Mouse (Mus musculus): ENCODE results near the gene Cyp26c1.
A peak's percentile ranks its signal among the peaks of the same experiment; 100 is the strongest.

Cyp26c1 gene

DNA sequence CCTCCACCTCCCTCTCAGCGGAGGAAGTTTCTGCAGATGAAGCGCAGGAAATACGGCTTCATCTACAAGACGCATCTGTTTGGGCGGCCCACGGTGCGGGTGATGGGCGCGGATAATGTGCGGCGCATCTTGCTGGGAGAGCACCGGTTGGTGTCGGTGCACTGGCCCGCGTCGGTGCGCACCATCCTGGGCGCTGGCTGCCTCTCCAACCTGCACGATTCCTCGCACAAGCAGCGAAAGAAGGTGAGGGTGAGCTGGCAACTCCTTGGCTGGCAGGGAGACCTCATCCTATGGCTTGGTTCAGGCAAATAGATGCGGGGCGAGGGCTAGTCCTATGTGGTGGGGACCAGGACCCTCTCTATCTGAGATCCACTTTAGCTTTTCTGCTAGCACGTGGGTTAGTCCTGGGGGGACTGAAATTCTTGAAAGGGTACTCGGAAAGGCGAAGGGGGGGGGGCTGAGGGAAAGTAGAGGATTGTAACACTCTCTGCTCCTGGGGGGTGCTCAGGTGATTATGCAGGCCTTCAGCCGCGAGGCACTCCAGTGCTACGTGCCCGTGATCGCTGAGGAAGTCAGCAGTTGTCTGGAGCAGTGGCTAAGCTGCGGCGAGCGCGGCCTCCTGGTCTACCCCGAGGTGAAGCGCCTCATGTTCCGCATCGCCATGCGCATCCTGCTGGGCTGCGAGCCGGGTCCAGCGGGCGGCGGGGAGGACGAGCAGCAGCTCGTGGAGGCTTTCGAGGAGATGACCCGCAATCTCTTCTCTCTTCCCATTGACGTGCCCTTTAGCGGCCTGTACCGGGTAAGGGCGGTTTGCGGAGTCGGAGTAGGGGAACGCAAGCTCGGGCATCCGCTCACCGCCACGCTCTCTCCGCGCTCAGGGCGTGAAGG is 13.1 kb downstream of the Cyp26c1 start:
- DNase-seq (ENCODE audit: low read depth), result no peak

DNA sequence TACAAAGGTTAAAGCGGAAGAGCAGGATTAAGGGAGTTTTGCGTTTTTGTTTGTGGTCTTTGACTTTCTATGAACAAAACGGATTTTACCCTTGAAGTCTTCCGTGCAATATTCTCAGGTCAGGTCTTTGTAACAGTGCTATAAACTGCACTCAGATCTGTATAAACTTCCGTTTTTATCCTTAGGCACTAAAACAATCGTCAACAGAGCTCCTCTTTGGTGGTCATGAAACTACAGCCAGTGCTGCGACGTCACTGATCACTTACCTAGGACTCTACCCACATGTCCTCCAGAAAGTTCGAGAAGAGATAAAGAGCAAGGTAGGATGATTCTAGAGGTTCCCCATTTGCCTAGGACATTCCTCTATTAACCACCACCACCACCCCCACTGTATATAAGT is 14.3 kb downstream of the Cyp26c1 start:
- no peak for DNase-seq (ENCODE audit: low read depth)

DNA sequence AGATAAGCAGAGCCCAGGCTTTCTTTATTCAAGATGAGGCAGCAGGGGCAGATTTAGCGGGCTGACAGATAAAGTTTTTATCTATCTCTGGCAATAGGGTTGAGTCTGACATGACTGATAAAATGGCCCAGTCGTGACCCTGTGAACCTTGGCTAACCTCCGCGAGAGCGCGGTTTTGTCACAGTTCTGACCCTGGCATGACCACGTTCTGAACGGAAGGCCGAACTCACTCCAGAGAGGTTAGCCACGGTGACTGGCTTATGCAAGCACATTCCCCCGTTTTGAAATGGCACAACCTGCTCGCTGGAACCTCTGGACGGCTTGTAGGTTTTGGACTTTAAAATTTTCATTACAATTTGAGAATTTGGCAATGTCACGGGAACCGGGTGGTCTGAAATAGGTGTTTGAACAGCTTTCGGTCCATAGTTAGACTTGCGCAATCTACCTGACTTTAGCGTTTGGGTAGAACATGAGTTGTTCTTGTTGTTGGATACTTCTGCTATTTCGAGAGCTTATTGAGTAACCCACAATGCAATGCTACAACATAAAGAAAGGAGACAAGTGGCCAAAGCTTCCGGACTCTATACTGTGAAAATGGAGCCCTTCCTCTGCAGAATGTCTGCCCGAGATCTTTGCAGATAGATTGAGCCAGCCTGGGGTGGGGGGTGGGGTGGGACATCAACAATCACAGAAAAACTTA is 17.1 kb downstream of the Cyp26c1 start:
- no peak for DNase-seq (ENCODE audit: low read depth)

DNA sequence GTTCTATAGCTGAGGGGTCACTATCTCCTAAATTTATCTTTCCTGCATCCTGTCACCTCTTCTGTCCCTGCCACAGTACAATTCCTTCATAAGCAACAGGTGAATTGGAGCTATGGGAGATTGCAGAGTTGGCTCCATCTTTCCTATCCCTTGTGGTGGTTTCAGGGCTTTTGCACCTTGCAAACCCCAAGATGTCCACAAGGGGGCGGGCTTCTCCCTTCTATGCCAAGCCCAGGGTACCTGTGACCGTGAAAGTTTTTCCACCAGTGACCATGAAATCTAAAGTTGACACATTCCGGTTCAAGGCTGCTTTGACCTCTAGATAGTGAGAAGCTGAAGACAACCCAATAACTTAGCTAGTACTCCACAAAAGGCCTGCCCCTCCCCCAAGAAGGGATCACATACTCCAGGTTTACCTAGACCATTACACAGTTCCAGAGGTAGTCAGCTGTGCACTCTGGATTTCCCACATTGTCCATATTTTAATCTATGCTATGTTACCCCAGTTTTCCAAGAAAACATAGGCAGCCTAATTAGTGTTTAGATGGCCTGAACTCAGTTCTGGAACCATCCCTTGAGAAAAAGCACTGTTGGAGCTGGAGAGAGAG is 18.6 kb downstream of the Cyp26c1 start:
- peak; percentile 40 for DNase-seq (ENCODE audit: low read depth)

DNA sequence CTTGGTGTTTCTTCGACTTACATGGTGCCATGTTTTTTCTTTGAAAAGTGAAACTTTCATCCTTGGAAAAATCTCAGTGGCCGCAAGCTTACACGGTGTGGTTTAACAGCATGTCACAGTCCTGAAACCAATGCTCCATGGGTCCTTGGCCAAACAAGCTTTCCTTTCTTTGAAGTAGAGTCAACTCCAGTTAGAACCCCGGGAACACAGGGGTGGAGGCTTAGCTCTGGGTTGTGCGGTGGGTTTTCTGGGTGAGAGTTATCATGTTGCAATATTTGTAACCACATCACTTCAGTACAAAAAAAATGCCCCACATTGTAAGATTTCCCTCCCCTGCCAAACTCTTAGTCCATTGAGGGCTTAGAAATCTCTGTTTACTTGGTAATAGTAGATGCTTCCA is 20.3 kb downstream of the Cyp26c1 start:
- no peak for DNase-seq (ENCODE audit: low read depth)

DNA sequence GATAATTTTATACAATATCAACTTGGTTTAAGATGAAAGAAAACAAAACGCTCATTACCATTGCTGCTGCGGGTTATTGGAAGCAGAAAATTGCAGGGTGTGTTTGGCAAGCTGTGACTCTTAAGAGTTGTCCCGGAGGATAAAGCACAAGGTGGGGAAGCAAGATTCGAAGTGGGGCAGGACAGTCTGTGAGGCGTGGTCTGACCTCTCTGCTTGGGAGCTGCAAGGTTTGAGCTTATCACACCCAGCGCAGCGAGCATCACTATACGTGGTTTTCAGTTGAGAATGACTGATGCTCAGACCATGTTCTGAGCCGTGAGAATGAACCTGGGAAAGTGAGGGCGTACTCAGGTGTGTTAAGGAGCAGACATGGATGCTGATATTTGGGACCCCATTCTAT is 29.3 kb downstream of the Cyp26c1 start:
- peak; percentile 33 for DNase-seq (ENCODE audit: low read depth)

DNA sequence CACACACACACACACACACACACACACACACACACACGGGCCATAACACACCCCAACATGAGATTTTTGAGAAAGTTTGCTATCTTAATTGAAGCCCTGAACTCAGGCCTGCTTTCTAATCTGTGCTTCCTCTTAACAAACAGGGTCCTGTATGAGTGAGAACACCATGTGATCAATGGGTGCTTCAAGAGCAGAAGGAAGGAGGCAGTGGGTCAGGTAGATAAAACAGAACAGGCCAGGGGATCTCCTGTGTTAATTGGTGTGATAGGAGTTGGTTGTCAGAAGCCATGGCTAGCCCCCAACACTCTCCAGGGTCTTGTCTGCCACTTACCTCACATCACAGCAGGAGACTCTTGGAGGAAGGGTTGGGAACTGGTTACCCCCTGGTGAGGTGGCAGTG is 30.6 kb downstream of the Cyp26c1 start:
- no peak for DNase-seq (ENCODE audit: low read depth)

DNA sequence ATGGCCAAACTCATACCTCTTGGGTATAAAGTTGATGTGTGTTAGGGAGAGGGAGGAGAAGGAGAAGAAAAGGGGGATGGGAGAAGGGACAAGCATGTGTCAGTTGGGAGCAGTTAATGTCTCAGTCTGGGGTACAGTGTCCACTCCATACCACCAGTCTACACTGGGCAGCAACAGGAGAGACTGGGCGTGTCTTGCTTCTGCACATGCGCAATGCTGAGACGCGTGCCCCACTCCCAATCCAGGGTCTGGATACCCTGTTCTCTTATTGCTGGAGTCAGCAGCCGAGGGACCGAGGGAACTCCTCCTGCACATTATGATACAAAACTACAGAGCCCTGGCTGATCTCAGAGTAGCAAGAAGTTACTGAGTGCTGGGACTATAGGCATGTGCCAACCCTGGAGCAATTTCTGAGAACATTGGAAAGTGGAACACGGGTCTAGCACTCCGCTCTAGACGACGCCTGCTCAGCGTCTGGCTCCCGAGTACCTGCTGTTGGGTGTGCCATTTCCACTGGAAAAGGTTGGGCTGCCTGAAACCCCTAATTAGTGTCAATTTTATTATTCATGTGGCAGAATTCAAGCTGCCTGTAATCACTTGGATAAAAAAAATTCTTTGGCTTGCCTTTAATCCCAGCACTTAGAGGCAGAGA is 31.3 kb downstream of the Cyp26c1 start:
- no peak for DNase-seq (ENCODE audit: low read depth)

DNA sequence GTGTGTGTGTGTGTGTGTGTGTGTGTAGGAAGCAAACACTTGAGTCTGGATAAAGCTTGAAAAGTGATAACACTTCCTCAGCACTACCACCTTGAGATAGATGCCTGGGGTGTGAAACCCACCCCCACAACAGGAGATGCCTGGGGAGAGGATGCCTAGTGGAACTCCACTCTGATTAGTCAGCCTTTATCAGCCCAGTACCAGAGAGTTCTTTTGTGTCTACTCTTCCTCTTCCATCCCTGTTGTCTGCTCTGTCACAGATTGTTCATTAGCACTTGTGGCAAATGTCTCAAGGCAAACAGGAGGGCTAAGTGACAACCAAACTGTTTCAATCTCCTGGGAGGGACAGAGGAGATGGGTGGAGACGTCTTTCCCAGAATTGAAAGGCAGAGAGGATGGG is 33.8 kb downstream of the Cyp26c1 start:
- DNase-seq (ENCODE audit: low read depth), result no peak

DNA sequence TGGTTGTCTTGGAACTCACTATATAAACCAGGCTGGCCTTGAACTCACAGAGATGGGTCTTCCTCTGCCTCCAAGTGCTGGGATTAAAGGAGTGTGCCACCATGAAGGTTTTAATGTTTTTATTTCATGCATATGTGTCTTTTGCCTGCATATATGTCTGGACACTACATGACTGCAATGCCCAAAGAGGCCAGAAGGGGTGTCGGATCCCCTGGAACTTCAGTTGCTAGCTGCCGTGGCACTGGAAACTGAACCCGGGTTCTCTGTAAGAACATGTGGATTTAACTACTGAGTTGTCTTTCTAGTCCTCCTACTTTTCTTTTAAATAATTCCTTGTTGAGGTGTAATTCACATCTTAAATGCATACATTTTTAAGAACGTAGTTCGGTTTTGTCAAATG is 39.2 kb downstream of the Cyp26c1 start:
- no peak for DNase-seq (ENCODE audit: low read depth)

DNA sequence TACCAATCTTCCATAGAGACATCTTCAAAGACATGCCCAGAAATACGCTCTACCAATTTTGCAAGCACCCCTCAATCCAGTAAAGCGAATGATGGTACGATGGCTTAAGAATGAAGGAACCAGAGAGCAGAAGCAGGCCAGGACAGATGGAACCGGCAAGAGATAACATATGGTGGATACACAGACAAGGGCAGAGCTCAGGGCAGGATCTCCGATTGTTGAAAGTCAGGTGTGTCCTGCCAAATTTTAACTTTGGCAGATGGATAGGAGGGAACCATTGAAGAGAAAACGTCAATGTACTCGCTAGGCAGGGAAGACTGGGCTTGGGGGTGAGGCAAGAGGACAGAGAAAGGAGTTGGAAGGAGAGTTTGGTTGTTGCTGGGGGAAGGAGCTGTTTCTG is 41.2 kb downstream of the Cyp26c1 start:
- DNase-seq (ENCODE audit: low read depth), result no peak

DNA sequence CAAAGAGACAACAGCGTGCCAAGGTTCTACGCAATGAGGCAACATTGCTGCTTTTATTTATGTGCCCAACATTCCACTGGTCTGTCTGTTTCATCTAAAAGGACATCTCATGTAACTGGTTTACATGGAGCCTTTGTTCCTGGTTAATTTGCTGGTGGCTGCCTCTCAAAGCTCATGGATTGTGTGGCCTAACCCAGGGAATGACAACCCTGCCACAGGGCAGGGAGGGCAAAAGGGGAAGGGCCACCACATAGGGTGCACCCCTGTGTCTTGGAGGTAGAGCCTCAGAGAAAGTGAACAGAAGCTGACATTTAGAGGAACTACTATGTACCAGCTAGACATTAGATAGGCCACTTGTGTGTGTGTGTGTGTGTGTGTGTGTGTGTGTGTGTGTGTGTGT is 42.0 kb downstream of the Cyp26c1 start:
- DNase-seq (ENCODE audit: low read depth), result no peak

DNA sequence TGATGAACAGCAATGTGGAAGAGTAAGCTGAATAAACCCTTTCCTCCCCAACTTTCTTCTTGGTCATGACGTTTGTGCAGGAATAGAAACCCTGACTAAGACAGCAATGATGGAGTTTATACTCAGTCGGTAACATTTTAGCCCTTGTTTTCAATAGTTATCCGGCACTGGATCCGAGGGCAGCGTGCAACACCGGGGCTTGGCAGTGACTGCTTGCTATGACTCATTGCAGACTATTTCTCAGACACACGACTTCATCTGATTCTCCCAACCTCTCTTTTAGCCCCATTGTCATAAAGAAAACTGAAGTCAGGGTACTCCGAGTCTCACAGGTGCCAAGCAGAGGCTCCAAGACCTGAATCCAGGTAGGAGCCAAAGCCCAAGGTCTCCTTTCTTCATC is 50.0 kb downstream of the Cyp26c1 start:
- no peak for DNase-seq (ENCODE audit: low read depth)

DNA sequence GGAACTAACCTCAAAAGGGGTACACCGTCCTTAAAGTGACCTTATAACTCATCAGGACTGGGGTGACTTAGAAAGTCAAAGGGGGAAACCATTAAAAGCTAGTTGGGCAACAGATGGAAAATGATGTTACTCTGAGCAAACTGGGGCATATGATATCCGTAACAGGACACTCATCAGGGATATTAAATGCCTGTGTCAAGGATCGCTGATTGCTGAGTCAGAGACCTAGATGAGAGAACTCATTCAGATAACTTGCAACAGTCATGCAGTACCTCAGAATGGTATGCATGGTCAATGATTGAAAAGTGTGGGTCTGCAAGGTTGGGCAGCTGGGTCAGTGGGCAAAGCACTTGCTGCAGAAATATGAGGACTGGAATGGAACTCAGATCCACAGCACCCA is 53.2 kb downstream of the Cyp26c1 start:
- no peak for DNase-seq (ENCODE audit: low read depth)

DNA sequence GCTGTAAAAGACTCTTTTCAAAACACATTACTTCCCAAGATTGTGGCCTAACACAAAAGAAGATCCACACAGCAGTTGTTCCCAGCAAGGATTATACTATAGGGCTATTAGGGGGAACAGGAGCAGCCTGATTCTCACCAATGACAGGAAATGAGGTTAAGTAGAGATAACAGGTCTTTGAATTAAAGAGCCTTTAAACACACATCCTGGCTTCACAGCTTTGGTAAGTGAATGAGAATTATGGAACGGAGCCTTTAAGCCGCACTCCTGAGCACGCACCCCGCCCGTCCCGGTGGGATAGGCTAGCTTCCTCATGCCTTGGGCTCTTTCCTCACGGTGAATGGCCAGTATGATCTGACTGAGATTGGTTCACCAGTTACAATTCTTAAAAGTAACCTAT is 54.7 kb downstream of the Cyp26c1 start:
- no peak for DNase-seq (ENCODE audit: low read depth)
